Mouse (Mus musculus) layer of hippocampus, postnatal 36 days (tissue): ENCODE measurements around the gene Slc44a4. TPM values are rescaled to one million over a fixed set of nuclear protein-coding genes. Genes with fewer than 3 reads are reported as not detected.
"Not testable (repeated sequence)": the region's sequence is repeated elsewhere in the genome, so short reads cannot be mapped to it uniquely, and the experiment has no call there.

ENCODE experiments used
- DNase-seq, 2 experiments: peaks; one replicate each; pipeline ENCODE4 v3.0.0; 2022
- total RNA-seq, 2 experiments: library from RNA; stranded (reverse); gene quantifications; 2 replicates each; pipeline ENCODE4 v1.2.3; 2021

Slc44a4 gene
- total RNA-seq, 2 experiments from 2014 or later, result 0.28 TPM; not detected in 1

- no peak for DNase-seq
Measured at GRCm38 (mm10) chr17:34962841-34963240, 48.6 kb downstream of the Slc44a4 start.

GRCm38 (mm10) chr17:34964640-34965049, 50.4 kb downstream of the Slc44a4 start:
- no peak for DNase-seq

GRCm38 (mm10) chr17:34965627-34966026, 51.4 kb downstream of the Slc44a4 start:
- DNase-seq, result no peak

- DNase-seq, result not testable (repeated sequence)
Measured at GRCm38 (mm10) chr17:34969822-34970221, 55.6 kb downstream of the Slc44a4 start, which contains the start of gene Gm20481. Gene Gm20481 (plus strand): TSS chr17:34969912.

GRCm38 (mm10) chr17:34970850-34971249, 56.6 kb downstream of the Slc44a4 start:
- not testable (repeated sequence) for DNase-seq

GRCm38 (mm10) chr17:34971694-34972068, 57.4 kb downstream of the Slc44a4 start:
- DNase-seq, result not testable (repeated sequence)

- peak; percentile 76 to 82 for DNase-seq
Measured at GRCm38 (mm10) chr17:34972069-34972749, 57.9 kb downstream of the Slc44a4 start, which contains the start of the genes Hspa1a and Hspa1l. Gene Hspa1a (minus strand): TSS chr17:34972156. Gene Hspa1l (plus strand): TSS chr17:34972703.

- no peak for DNase-seq
Measured at GRCm38 (mm10) chr17:34975581-34976492, 61.6 kb downstream of the Slc44a4 start.

- DNase-seq, result no peak
Measured at GRCm38 (mm10) chr17:34977000-34977399, 62.7 kb downstream of the Slc44a4 start.

GRCm38 (mm10) chr17:34978239-34978638, 64.0 kb downstream of the Slc44a4 start:
- no peak for DNase-seq

GRCm38 (mm10) chr17:34979631-34980030, 65.4 kb downstream of the Slc44a4 start:
- no peak for DNase-seq

Other genes starting within 250 kb of the Slc44a4 start
- gene Tnxb, start 243.9 kb upstream of the Slc44a4 start, total RNA-seq, result 10 to 100 TPM in 1 of 2 experiments, 1 to 10 TPM in 1; 9.9 to 10.7 TPM
- gene C4b, start 170.6 kb upstream of the Slc44a4 start, total RNA-seq, result 10 to 100 TPM; 15.7 to 22.6 TPM
- gene Cyp21a1, start 109.9 kb upstream of the Slc44a4 start, total RNA-seq, result under 1 TPM in 1 of 2 experiments, not detected in 1; 0.32 TPM
- 10 to 100 TPM; 54.9 to 61.0 TPM for gene Stk19, start 77.5 kb upstream of the Slc44a4 start, total RNA-seq
- gene Dxo, start 77.4 kb upstream of the Slc44a4 start, total RNA-seq, result 10 to 100 TPM; 37.1 to 43.9 TPM
- gene Skiv2l, start 64.3 kb upstream of the Slc44a4 start, total RNA-seq, result 10 to 100 TPM; 69.5 to 72.4 TPM
- 10 to 100 TPM; 29.2 to 32.1 TPM for gene Nelfe, start 64.1 kb upstream of the Slc44a4 start, total RNA-seq
- gene Cfb, start 51.9 kb upstream of the Slc44a4 start, total RNA-seq, result under 1 TPM in 1 of 2 experiments, not detected in 1; 0.23 TPM
- gene Zbtb12, start 35.0 kb upstream of the Slc44a4 start, total RNA-seq, result 1 to 10 TPM; 6.9 to 8.0 TPM
- gene Gm20547, start 32.4 kb upstream of the Slc44a4 start, total RNA-seq, result not detected
- 1 to 10 TPM in 1 of 2 experiments, under 1 TPM in 1; 0.22 to 2.0 TPM for gene C2, start 16.2 kb upstream of the Slc44a4 start, total RNA-seq
- gene Ehmt2, start 16.0 kb upstream of the Slc44a4 start, total RNA-seq, result 100 to 1,000 TPM; 175 to 182 TPM
- gene Neu1, start 16.8 kb downstream of the Slc44a4 start, total RNA-seq, result 10 to 100 TPM; 37.6 to 41.2 TPM
- 10 to 100 TPM; 28.0 to 35.6 TPM for gene Hspa1b, start 44.8 kb downstream of the Slc44a4 start, total RNA-seq
- gene Gm20481, start 55.4 kb downstream of the Slc44a4 start, total RNA-seq, result not detected
- gene Hspa1a, start 57.7 kb downstream of the Slc44a4 start, total RNA-seq, result 10 to 100 TPM; 19.1 to 26.6 TPM
- gene Hspa1l, start 58.2 kb downstream of the Slc44a4 start, total RNA-seq, result under 1 TPM; 0.42 to 0.48 TPM
- gene Lsm2, start 67.4 kb downstream of the Slc44a4 start, total RNA-seq, result 10 to 100 TPM; 17.3 to 19.1 TPM
- gene Vars, start 86.5 kb downstream of the Slc44a4 start, total RNA-seq, result 10 to 100 TPM; 45.1 to 50.1 TPM
- gene Vwa7, start 102.1 kb downstream of the Slc44a4 start, total RNA-seq, result under 1 TPM; 0.22 to 0.33 TPM
- under 1 TPM; 0.62 to 0.94 TPM for gene Sapcd1, start 113.5 kb downstream of the Slc44a4 start, total RNA-seq
- gene Msh5, start 132.3 kb downstream of the Slc44a4 start, total RNA-seq, result under 1 TPM; 0.62 to 0.73 TPM
- gene Clic1, start 135.5 kb downstream of the Slc44a4 start, total RNA-seq, result 10 to 100 TPM in 1 of 2 experiments, 1 to 10 TPM in 1; 6.7 to 11.5 TPM
- 10 to 100 TPM; 16.0 to 18.0 TPM for gene Ddah2, start 144.6 kb downstream of the Slc44a4 start, total RNA-seq
- gene Ly6g6c, start 150.9 kb downstream of the Slc44a4 start, total RNA-seq, result not detected
- not detected for gene Mpig6b, start 151.7 kb downstream of the Slc44a4 start, total RNA-seq
- 1 to 10 TPM; 3.6 to 5.4 TPM for gene Ly6g6e, start 162.4 kb downstream of the Slc44a4 start, total RNA-seq
- gene Ly6g6d, start 163.6 kb downstream of the Slc44a4 start, total RNA-seq, result 1 to 10 TPM in 1 of 2 experiments, under 1 TPM in 1; 0.99 to 2.1 TPM
- not detected for gene Ly6g6f, start 171.1 kb downstream of the Slc44a4 start, total RNA-seq
- gene Abhd16a, start 174.8 kb downstream of the Slc44a4 start, total RNA-seq, result 100 to 1,000 TPM; 101 to 102 TPM
- gene Ly6g5c, start 193.8 kb downstream of the Slc44a4 start, total RNA-seq, result not detected
- gene Ly6g5b, start 201.0 kb downstream of the Slc44a4 start, total RNA-seq, result under 1 TPM in 1 of 2 experiments, not detected in 1; 0.70 TPM
- 10 to 100 TPM; 13.0 to 15.2 TPM for gene Gpank1, start 207.0 kb downstream of the Slc44a4 start, total RNA-seq
- 100 to 1,000 TPM; 169 to 176 TPM for gene Csnk2b, start 207.6 kb downstream of the Slc44a4 start, total RNA-seq
- gene D17H6S53E, start 211.9 kb downstream of the Slc44a4 start, total RNA-seq, result 10 to 100 TPM; 25.6 to 29.3 TPM
- not detected for gene Apom, start 217.6 kb downstream of the Slc44a4 start, total RNA-seq
- gene Bag6, start 220.7 kb downstream of the Slc44a4 start, total RNA-seq, result 100 to 1,000 TPM; 304 to 319 TPM